Mouse (Mus musculus): Measurements from ENCODE around the gene Kif5a. TPM values are rescaled to one million over a fixed set of nuclear protein-coding genes. Genes with fewer than 3 reads are reported as not detected.

Gene Kif5a
- polyA plus RNA-seq, 1 experiment from 2014 or later: 7.8 TPM

DNA sequence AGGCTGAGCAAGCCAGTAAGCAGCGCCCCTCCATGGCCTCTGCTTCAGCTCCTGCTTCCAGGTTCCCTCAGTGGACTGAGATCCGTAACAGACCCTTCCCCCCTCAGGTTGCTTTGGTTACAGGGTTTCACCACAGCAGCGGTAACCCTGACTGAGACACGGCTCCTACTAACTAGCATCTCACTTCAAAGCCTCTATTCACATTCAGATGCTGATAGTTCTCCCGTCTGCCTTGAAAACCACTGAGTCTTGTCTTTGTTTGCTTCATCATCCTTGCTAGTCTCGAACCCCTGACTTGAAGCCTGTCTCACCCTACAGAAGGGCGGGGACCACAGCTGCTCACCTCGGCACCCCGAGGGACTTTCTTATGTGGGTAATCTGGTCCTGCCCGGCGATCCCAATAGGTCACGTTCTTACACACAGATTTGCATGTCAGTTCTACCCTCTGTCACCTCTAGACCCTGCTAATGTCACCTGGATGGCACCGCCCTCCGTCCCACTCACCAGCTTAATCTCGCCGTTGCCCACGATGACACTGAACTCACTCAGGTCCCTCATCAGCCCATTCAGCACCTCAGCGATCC lies 24.8 kb downstream of the Kif5a start:
- Histone ChIP-seq H3K4me1 (ENCODE audit: control insufficient read depth, insufficient read depth, low read length) (no peaks in the 10 kb centered on the region), H3K9me3 (ENCODE audit: control insufficient read depth, low read depth, low read length) (no peaks in the 10 kb centered on the region), H3K36me3 (ENCODE audit: control insufficient read depth, insufficient read depth, low read length) (no peaks in the 10 kb centered on the region), H3K4me3 (ENCODE audit: low read depth, low read length) (no peak overlapping the region), H3K27ac (ENCODE audit: low read length) (no peak overlapping the region), H3K9ac (replicated peaks; ENCODE audit: low read depth, low read length) (no peak overlapping the region), H3K4me2 (replicated peaks; ENCODE audit: low read depth, low read length) (no peak overlapping the region), H3K27me3 (ENCODE audit: control insufficient read depth, insufficient read depth, low read length) (no peaks in the 10 kb centered on the region)
- ATAC-seq (ENCODE audit: insufficient number of reproducible peaks, insufficient read depth, low FRiP score, low read depth): no peak
- 67% methylated on average over 18 of the region's 18 CpGs for WGBS

DNA sequence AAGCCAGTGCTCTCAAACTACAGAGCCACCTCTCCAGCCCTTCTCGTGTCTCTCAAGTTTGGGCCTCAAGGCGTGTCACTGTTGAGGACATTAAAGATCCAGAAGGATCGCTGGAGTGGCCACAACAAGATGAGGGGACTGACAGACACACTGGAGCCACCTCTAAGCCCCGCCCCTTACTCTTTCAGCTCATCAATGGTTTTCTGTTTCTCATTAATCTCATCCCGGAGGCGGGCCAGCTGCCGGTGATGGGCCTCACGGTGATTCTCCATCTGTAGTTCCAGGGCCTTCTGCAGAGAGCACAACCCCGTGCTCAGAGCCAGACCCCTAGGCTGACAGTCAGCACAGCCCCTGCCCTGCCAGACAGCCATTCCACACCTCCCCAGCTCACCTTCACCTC lies 26.6 kb downstream of the Kif5a start:
- Histone ChIP-seq H3K9me3 (ENCODE audit: control insufficient read depth, low read depth, low read length) (no peaks in the 10 kb centered on the region), H3K27ac (ENCODE audit: low read length) (no peak overlapping the region), H3K4me3 (ENCODE audit: low read depth, low read length) (no peak overlapping the region), H3K9ac (replicated peaks; ENCODE audit: low read depth, low read length) (no peak overlapping the region), H3K4me1 (ENCODE audit: control insufficient read depth, insufficient read depth, low read length) (no peaks in the 10 kb centered on the region), H3K4me2 (replicated peaks; ENCODE audit: low read depth, low read length) (no peak overlapping the region), H3K36me3 (ENCODE audit: control insufficient read depth, insufficient read depth, low read length) (no peaks in the 10 kb centered on the region), H3K27me3 (ENCODE audit: control insufficient read depth, insufficient read depth, low read length) (no peaks in the 10 kb centered on the region)
- no peak for ATAC-seq (ENCODE audit: insufficient number of reproducible peaks, insufficient read depth, low FRiP score, low read depth)
- 50% methylated on average over 9 of the region's 9 CpGs for WGBS

DNA sequence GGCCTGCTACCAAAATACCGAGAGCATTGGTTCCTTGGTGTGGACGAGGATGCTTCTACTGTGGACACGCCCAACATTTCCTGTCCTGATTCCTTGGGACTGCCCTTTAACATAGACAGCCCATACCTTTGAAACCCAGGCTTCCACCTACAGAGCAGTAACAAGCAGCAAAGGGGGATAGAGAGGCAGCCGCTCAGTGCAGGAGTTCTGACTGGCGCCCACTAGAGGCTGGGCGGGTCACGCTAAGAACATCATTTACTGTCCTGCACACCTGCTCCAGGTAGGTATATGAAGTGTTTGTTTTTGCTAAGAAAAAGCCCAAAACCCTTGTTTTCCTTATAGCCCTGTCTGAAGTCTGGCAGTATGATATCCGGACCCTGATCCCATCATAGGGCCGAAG lies 30.0 kb downstream of the Kif5a start:
- Histone ChIP-seq H3K4me2 (replicated peaks; ENCODE audit: low read depth, low read length) (no peak overlapping the region), H3K9me3 (ENCODE audit: control insufficient read depth, low read depth, low read length) (no peaks in the 10 kb centered on the region), H3K27ac (ENCODE audit: low read length) (no peak overlapping the region), H3K4me1 (ENCODE audit: control insufficient read depth, insufficient read depth, low read length) (no peaks in the 10 kb centered on the region), H3K9ac (replicated peaks; ENCODE audit: low read depth, low read length) (no peak overlapping the region), H3K4me3 (ENCODE audit: low read depth, low read length) (no peak overlapping the region), H3K36me3 (ENCODE audit: control insufficient read depth, insufficient read depth, low read length) (no peaks in the 10 kb centered on the region), H3K27me3 (ENCODE audit: control insufficient read depth, insufficient read depth, low read length) (no peaks in the 10 kb centered on the region)
- WGBS: 77% methylated on average over 9 of the region's 9 CpGs
- no peak for ATAC-seq (ENCODE audit: insufficient number of reproducible peaks, insufficient read depth, low FRiP score, low read depth)

DNA sequence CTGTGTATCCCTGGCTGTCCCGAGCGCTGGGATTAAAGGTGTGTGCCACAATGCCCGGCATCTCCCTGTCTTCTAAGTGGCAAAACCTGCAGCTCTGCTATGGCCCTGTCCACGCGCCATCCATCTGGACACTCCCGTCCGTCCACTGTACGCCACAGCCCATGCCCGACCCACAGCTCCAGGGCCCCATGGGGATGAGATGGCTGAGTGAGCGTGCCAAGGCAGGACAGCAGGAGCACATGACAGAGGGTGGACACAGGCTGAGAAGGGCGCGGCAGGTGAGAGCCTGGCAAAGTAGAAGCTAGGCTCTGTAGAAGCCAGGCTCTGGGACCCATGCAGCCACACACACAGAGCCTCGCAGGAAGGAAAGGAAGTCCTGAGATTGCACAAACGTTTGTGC lies 31.4 kb downstream of the Kif5a start:
- 83% methylated on average over 14 of the region's 14 CpGs for WGBS
- H3K27me3 ChIP-seq (ENCODE audit: control insufficient read depth, insufficient read depth, low read length): no peaks in the 10 kb centered on the region
- no peak overlapping the region for H3K27ac ChIP-seq (ENCODE audit: low read length)
- no peaks in the 10 kb centered on the region for H3K4me1 ChIP-seq (ENCODE audit: control insufficient read depth, insufficient read depth, low read length)
- no peak overlapping the region for H3K9ac ChIP-seq (replicated peaks; ENCODE audit: low read depth, low read length)
- ATAC-seq (ENCODE audit: insufficient number of reproducible peaks, insufficient read depth, low FRiP score, low read depth): no peak
- H3K36me3 ChIP-seq (ENCODE audit: control insufficient read depth, insufficient read depth, low read length): no peaks in the 10 kb centered on the region
- no peak overlapping the region for H3K4me3 ChIP-seq (ENCODE audit: low read depth, low read length)
- no peak overlapping the region for H3K4me2 ChIP-seq (replicated peaks; ENCODE audit: low read depth, low read length)
- H3K9me3 ChIP-seq (ENCODE audit: control insufficient read depth, low read depth, low read length): no peaks in the 10 kb centered on the region

DNA sequence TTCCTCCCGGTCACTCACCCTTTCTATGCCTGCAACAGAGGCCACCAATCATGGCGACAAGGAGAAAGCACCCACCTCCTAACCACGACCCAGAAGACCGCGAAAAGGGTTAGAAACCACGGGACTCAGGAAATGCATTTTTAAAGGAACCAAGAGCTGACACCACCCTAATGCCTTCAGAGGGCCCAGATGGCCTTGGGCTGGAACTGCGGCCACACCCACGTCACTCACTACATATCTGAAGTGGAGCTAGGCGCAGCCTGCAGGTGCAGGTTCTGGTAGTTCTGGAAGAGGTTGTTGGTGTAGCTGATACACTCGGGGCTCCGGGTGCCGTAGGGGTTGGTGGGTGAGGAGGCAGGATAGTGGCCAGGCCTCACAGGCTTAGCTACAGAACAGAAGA lies 32.5 kb downstream of the Kif5a start:
- H3K27me3 ChIP-seq (ENCODE audit: control insufficient read depth, insufficient read depth, low read length): no peaks in the 10 kb centered on the region
- no peak overlapping the region for H3K4me2 ChIP-seq (replicated peaks; ENCODE audit: low read depth, low read length)
- no peak overlapping the region for H3K27ac ChIP-seq (ENCODE audit: low read length)
- H3K9me3 ChIP-seq (ENCODE audit: control insufficient read depth, low read depth, low read length): no peaks in the 10 kb centered on the region
- no peaks in the 10 kb centered on the region for H3K36me3 ChIP-seq (ENCODE audit: control insufficient read depth, insufficient read depth, low read length)
- no peak overlapping the region for H3K9ac ChIP-seq (replicated peaks; ENCODE audit: low read depth, low read length)
- H3K4me3 ChIP-seq (ENCODE audit: low read depth, low read length): no peak overlapping the region
- 83% methylated on average over 12 of the region's 12 CpGs for WGBS
- ATAC-seq (ENCODE audit: insufficient number of reproducible peaks, insufficient read depth, low FRiP score, low read depth): 0 out of 2 replicates have a peak, but pooled peaks have one; percentile 50
- H3K4me1 ChIP-seq (ENCODE audit: control insufficient read depth, insufficient read depth, low read length): 0 out of 2 replicates have a peak, but pooled peaks cover 3% of the 10 kb centered on the region

DNA sequence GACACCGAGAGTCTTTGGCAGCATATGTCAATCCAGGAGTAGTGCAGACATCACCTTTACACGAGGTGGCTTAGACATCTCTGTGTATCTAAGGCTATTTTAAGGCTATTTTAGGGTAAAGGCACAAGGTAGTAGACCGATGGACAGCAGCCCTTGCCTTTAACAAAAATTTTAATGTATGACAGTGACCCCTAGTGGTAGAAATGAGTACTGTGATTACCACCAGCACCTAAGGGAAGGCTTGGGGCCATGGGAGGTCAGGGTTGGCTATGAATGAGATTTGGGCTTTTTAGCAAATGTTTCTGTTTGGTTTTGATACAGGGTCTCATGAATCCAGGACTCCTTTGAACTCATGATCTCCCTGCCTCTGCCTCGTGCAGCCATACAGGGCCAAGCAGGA lies 34.3 kb downstream of the Kif5a start:
- no peaks in the 10 kb centered on the region for H3K27me3 ChIP-seq (ENCODE audit: control insufficient read depth, insufficient read depth, low read length)
- no peaks in the 10 kb centered on the region for H3K36me3 ChIP-seq (ENCODE audit: control insufficient read depth, insufficient read depth, low read length)
- 0 out of 2 replicates have a peak, but pooled peaks cover 4% of the 10 kb centered on the region for H3K4me1 ChIP-seq (ENCODE audit: control insufficient read depth, insufficient read depth, low read length)
- no peaks in the 10 kb centered on the region for H3K9me3 ChIP-seq (ENCODE audit: control insufficient read depth, low read depth, low read length)
- no peak overlapping the region for H3K9ac ChIP-seq (replicated peaks; ENCODE audit: low read depth, low read length)
- 24% methylated on average over 4 of the region's 4 CpGs for WGBS
- no peak overlapping the region for H3K4me3 ChIP-seq (ENCODE audit: low read depth, low read length)
- no peak overlapping the region for H3K4me2 ChIP-seq (replicated peaks; ENCODE audit: low read depth, low read length)
- H3K27ac ChIP-seq (ENCODE audit: low read length): no peak overlapping the region
- peak; percentile 15; the same call in 1 of the 2 replicates for ATAC-seq (ENCODE audit: insufficient number of reproducible peaks, insufficient read depth, low FRiP score, low read depth)

DNA sequence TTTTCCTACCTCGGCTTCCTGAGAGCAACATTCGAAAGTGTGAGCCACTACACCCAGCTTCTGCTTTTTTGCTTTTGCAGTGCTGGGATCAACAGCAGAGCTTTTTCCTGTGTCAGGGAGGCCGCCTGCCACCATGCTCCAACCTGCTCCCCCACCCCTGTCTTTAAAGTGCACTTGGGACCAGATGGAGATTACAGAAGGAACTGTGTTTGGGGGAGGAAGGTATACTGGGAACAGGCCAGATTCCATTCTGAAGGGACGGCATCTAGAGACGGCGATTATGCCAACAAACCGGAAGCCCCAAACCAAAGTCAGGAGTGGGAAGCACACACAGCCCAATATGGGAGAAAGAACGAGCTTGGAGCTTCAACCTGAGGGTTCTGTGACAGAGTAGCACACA lies 36.0 kb downstream of the Kif5a start:
- Histone ChIP-seq H3K9ac (replicated peaks; ENCODE audit: low read depth, low read length) (no peak overlapping the region), H3K36me3 (ENCODE audit: control insufficient read depth, insufficient read depth, low read length) (no peaks in the 10 kb centered on the region), H3K27ac (ENCODE audit: low read length) (no peak overlapping the region), H3K4me3 (ENCODE audit: low read depth, low read length) (no peak overlapping the region), H3K9me3 (ENCODE audit: control insufficient read depth, low read depth, low read length) (no peaks in the 10 kb centered on the region), H3K27me3 (ENCODE audit: control insufficient read depth, insufficient read depth, low read length) (no peaks in the 10 kb centered on the region), H3K4me1 (ENCODE audit: control insufficient read depth, insufficient read depth, low read length) (0 out of 2 replicates have a peak, but pooled peaks cover 4% of the 10 kb centered on the region), H3K4me2 (replicated peaks; ENCODE audit: low read depth, low read length) (no peak overlapping the region)
- no peak for ATAC-seq (ENCODE audit: insufficient number of reproducible peaks, insufficient read depth, low FRiP score, low read depth)
- 80% methylated on average over 8 of the region's 8 CpGs for WGBS

DNA sequence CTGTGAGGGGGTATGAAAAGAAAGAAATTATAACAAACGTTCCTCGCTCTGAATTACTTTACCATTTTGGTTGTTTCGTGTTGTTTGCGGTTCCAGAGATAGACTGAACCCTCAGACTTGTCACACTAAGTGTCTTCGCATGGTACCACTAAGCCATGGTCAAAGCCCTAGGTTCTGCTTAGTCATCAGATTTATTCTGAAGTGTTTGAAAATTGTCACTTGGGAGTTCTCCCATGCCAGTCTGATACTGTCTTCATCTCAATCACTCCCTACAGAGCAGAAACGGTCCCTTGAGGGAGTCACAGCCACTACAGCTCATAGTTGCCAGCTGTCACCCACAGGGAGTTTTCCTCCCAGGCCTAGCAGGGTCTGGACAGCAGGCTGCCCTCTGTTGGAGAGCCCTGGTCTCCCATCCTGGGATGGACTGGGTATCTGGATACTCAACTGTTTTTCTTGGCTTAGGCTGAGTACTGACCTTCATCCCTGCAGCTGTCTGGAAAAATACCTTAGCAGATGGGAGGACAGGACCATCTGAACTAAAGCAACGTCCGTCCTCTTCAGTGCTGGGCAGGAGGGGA lies 36.7 kb downstream of the Kif5a start:
- Histone ChIP-seq H3K27ac (ENCODE audit: low read length) (no peak overlapping the region), H3K4me1 (ENCODE audit: control insufficient read depth, insufficient read depth, low read length) (0 out of 2 replicates have a peak, but pooled peaks cover 4% of the 10 kb centered on the region), H3K9ac (replicated peaks; ENCODE audit: low read depth, low read length) (no peak overlapping the region), H3K27me3 (ENCODE audit: control insufficient read depth, insufficient read depth, low read length) (no peaks in the 10 kb centered on the region), H3K4me3 (ENCODE audit: low read depth, low read length) (no peak overlapping the region), H3K36me3 (ENCODE audit: control insufficient read depth, insufficient read depth, low read length) (no peaks in the 10 kb centered on the region), H3K4me2 (replicated peaks; ENCODE audit: low read depth, low read length) (no peak overlapping the region), H3K9me3 (ENCODE audit: control insufficient read depth, low read depth, low read length) (no peaks in the 10 kb centered on the region)
- 65% methylated on average over 8 of the region's 8 CpGs for WGBS
- no peak for ATAC-seq (ENCODE audit: insufficient number of reproducible peaks, insufficient read depth, low FRiP score, low read depth)

DNA sequence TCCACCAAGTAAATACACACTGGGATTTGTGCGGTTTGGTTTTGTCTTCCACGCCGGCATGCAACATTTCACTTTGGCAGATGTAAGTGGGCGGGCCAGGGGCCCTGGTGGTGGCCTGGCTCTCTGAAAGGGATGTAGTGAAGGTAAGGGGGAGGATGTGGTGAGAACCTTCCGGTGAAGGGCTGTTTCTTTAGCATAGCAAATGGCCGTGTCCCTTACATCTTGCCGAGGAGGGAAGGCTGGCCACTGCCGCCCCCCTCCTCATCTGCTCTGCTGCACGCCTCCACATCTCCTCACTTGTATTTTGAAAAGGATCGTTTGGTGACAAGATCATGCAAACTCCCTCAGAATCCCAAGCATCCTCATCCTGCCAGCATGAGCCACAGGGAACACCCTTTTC lies 37.4 kb downstream of the Kif5a start:
- ATAC-seq (ENCODE audit: insufficient number of reproducible peaks, insufficient read depth, low FRiP score, low read depth): no peak

More for the DNA sequence above, 37.4 kb downstream of the Kif5a start:
- Histone ChIP-seq H3K27ac (ENCODE audit: low read length) (no peak overlapping the region), H3K9me3 (ENCODE audit: control insufficient read depth, low read depth, low read length) (no peaks in the 10 kb centered on the region), H3K27me3 (ENCODE audit: control insufficient read depth, insufficient read depth, low read length) (no peaks in the 10 kb centered on the region), H3K4me3 (ENCODE audit: low read depth, low read length) (no peak overlapping the region), H3K4me2 (replicated peaks; ENCODE audit: low read depth, low read length) (no peak overlapping the region), H3K4me1 (ENCODE audit: control insufficient read depth, insufficient read depth, low read length) (0 out of 2 replicates have a peak, but pooled peaks cover 4% of the 10 kb centered on the region), H3K36me3 (ENCODE audit: control insufficient read depth, insufficient read depth, low read length) (no peaks in the 10 kb centered on the region), H3K9ac (replicated peaks; ENCODE audit: low read depth, low read length) (no peak overlapping the region)
- 19% methylated on average over 10 of the region's 10 CpGs for WGBS
